Mouse (Mus musculus): ENCODE measurements around the gene Aifm1. TPM values are rescaled to one million over a fixed set of nuclear protein-coding genes. Genes with fewer than 3 reads are reported as not detected.

The Aifm1 gene
- 90.7 and 97.2 TPM in 2 replicates for polyA plus RNA-seq (2015; fragmentation: Nextera tagmentation; extraction: Ambion mirVana)

DNA sequence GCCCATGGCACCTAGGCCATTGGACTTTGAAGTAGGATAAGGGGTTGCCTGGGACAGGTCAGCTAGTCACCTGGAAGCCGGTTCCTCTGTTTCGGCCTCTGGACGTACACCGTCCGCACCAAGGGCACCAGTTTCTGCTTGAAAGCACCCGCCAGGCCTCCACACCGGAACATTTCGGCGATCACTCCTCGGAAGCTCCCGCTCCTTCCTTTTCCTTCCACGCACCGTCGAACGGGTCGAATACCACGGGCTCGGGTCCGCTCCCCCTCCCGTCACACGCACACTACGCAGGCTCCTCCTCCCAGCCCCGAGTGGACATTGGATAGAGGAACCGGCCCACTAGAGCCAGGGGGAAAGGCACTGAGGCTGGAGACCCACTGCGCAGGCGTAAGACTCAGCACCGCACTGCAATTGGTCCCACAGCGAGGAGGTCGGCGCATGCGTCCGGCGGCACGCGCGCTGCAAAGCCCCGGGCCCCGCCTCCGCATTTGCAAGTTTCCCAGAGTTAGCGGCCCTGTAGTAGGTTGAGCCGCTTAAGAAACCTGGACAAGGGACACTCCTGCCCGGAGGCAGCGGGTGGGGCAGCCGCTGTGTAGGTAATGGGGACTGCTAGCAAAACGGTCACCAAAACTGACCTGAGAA is at the start of gene Aifm1:
Gene Aifm1, minus strand, starts transcription at position 398 of the 642 bp plus-strand sequence.
- Histone ChIP-seq H3K36me3 (no peaks in the 10 kb centered on the region), H3K4me2 (peak within 1 kb of the TSS; percentile 58), H3K9me3 (replicated peaks) (no peaks in the 10 kb centered on the region), H3K27ac (peak within 1 kb of the TSS; percentile 51), H3K4me3 (replicated peaks) (peak within 1 kb of the TSS; percentile 62), H3K4me1 (peaks cover 7% of the 10 kb centered on the region; the same call in 1 of the 2 replicates), H3K27me3 (no peaks in the 10 kb centered on the region), H3K9ac (peak within 1 kb of the TSS; percentile 47)
- 22% methylated on average over 45 of the region's 45 CpGs for WGBS
- peak; percentile 99 for ATAC-seq (replicated peaks; ENCODE audit: low FRiP score)

DNA sequence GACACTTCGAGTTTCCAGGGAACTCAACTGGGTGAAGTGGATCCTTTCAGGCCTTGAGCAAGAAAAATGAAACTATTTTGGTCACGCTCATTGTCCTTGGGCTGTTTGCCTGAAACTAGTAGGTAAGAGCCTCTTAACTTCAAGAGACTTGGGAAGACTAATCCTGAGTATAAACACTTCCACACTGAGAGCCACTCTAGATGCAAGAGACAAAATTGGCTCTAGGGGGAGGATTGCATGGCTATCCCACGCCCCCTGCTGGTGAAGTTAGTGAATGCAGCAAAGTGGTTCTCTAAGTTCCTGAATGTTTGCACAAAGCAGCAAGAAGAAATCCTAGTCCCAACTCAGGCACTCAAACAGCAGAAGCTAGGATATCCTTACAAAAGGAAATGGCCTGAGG is 18.8 kb upstream of the Aifm1 start:
- no peaks in the 10 kb centered on the region for H3K4me1 ChIP-seq
- no peak overlapping the region for H3K4me2 ChIP-seq
- H3K36me3 ChIP-seq, result no peaks in the 10 kb centered on the region
- no peak overlapping the region for H3K27ac ChIP-seq
- H3K9me3 ChIP-seq (replicated peaks), result no peaks in the 10 kb centered on the region
- 42% methylated on average over 3 of the region's 3 CpGs for WGBS
- H3K9ac ChIP-seq, result no peak overlapping the region
- ATAC-seq (replicated peaks; ENCODE audit: low FRiP score), result no peak
- no peak overlapping the region for H3K4me3 ChIP-seq (replicated peaks)
- no peaks in the 10 kb centered on the region for H3K27me3 ChIP-seq

DNA sequence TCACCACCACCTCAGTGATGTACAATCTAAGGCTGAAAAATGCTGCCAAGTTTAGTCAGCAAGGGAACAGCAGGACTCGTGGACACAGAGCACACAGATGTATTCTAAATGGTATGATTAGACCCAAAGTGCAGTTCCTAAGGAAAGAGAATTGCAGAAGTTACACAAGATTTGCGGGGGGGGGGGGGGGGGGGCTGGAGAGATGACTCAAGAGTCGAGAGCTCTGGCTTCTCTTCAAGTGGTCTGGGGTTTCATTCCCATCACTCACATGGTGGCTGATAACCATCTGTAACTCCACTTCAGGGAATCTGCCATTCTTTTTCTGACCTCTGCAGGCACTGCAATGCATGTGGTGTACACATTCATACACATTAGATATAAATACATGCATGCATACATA is 13.1 kb upstream of the Aifm1 start:
- no peaks in the 10 kb centered on the region for H3K27me3 ChIP-seq
- no peak overlapping the region for H3K4me3 ChIP-seq (replicated peaks)
- H3K36me3 ChIP-seq, result no peaks in the 10 kb centered on the region
- WGBS, result 59% methylated on average over 3 of the region's 3 CpGs
- H3K9me3 ChIP-seq (replicated peaks), result no peaks in the 10 kb centered on the region
- H3K27ac ChIP-seq, result no peak overlapping the region
- H3K4me1 ChIP-seq, result no peaks in the 10 kb centered on the region
- ATAC-seq (replicated peaks; ENCODE audit: low FRiP score), result no peak
- H3K9ac ChIP-seq, result no peak overlapping the region
- H3K4me2 ChIP-seq, result no peak overlapping the region

DNA sequence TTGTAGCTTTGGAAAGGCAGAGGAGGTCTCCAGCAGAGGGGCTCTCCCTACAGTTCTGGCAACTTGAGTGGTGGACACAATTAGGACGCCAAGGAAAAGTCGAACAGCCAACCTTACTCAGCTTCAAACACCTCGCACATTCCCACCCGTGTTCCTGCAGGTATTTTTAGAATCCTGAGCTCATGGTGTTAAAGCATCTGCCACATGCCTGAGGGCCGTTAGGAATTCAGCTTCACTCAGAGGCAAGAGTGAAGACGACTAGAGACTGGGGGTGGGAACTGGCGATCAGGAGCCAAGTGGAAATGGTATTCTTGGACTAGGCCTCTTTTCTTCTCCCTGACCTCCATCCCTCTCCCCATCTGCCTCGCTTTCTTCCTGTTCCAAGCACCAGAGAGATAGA is 12.5 kb upstream of the Aifm1 start:
- no peaks in the 10 kb centered on the region for H3K4me1 ChIP-seq
- no peak overlapping the region for H3K27ac ChIP-seq
- no peak overlapping the region for H3K4me2 ChIP-seq
- H3K4me3 ChIP-seq (replicated peaks), result no peak overlapping the region
- 59% methylated on average over 8 of the region's 8 CpGs for WGBS
- H3K36me3 ChIP-seq, result no peaks in the 10 kb centered on the region
- no peak overlapping the region for H3K9ac ChIP-seq
- no peak for ATAC-seq (replicated peaks; ENCODE audit: low FRiP score)
- H3K9me3 ChIP-seq (replicated peaks), result no peaks in the 10 kb centered on the region
- no peaks in the 10 kb centered on the region for H3K27me3 ChIP-seq

DNA sequence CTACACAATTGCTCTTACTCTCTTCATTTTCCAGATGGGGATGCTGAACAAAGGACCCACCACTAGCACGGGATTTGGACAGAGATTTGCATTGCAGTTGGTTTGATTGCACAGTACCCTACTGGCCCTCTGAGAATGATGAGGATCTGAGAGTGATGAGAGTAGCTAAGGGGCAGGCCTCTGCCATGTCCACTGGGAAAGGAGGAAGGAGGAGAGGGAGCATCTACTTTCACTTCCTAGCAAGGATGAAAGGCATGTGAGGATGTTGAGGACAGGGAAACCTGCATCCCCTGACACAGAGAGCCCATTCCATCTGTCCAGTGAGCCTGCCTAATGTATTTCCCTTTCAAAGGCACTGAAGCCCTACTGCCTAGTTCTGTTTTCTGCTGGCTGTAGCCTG is 12.0 kb upstream of the Aifm1 start:
- Histone ChIP-seq H3K9ac (no peak overlapping the region), H3K4me1 (no peaks in the 10 kb centered on the region), H3K27me3 (no peaks in the 10 kb centered on the region), H3K4me3 (replicated peaks) (no peak overlapping the region), H3K36me3 (no peaks in the 10 kb centered on the region), H3K4me2 (no peak overlapping the region), H3K27ac (no peak overlapping the region), H3K9me3 (replicated peaks) (no peaks in the 10 kb centered on the region)
- ATAC-seq (replicated peaks; ENCODE audit: low FRiP score), result no peak
- 70% methylated on average over 1 of the region's 1 CpGs for WGBS

DNA sequence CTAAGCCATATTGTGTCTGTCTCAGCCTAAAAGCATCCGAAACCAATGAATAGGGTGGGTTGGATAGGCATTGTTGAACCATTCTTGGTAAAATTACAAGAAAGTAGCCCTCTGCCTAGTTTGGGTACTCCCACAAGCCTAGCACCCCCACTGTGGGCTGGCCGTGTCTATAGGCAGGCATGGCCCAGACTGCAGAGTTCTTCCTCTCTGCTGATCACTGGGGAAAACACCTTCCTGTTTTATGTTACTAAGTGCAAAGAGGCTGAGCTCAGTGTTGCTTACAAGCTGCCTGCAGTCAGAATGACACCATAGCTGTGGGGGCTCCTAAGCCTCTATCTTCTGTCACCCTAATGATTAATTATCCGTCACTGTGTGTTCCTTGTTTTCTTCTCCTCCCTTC is 10.1 kb upstream of the Aifm1 start:
- no peaks in the 10 kb centered on the region for H3K9me3 ChIP-seq (replicated peaks)
- no peak for ATAC-seq (replicated peaks; ENCODE audit: low FRiP score)
- no peak overlapping the region for H3K4me3 ChIP-seq (replicated peaks)
- H3K4me2 ChIP-seq, result no peak overlapping the region
- 64% methylated on average over 3 of the region's 3 CpGs for WGBS
- H3K4me1 ChIP-seq, result no peaks in the 10 kb centered on the region
- H3K27me3 ChIP-seq, result no peaks in the 10 kb centered on the region; the same call in 1 of the 2 replicates
- H3K36me3 ChIP-seq, result no peaks in the 10 kb centered on the region
- no peak overlapping the region for H3K9ac ChIP-seq
- H3K27ac ChIP-seq, result no peak overlapping the region

DNA sequence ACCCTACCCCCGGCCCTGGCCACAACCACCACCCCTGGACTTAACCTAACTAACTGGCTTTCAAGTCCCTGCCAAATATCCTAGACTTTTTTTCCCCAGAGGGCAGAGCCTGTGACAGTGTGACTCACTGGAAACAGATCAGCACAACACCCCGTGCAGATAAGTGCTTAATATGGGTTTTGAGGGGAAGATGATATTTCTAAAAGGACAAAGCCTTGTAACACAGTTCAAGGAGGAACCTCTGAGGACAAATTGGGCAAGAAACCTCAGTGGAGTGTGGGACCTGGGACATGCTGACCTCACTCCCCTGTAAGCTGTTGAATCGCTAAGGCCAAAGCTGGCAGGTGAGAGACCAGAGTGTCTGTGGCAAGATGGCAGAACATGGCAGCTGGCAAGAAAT is 8.3 kb upstream of the Aifm1 start:
- H3K36me3 ChIP-seq, result no peaks in the 10 kb centered on the region
- 72% methylated on average over 3 of the region's 3 CpGs for WGBS
- no peak overlapping the region for H3K4me2 ChIP-seq
- H3K9me3 ChIP-seq (replicated peaks), result no peaks in the 10 kb centered on the region
- H3K9ac ChIP-seq, result no peak overlapping the region
- ATAC-seq (replicated peaks; ENCODE audit: low FRiP score), result no peak
- no peaks in the 10 kb centered on the region; the same call in 1 of the 2 replicates for H3K27me3 ChIP-seq
- H3K4me3 ChIP-seq (replicated peaks), result no peak overlapping the region
- H3K4me1 ChIP-seq, result no peaks in the 10 kb centered on the region
- no peak overlapping the region for H3K27ac ChIP-seq

DNA sequence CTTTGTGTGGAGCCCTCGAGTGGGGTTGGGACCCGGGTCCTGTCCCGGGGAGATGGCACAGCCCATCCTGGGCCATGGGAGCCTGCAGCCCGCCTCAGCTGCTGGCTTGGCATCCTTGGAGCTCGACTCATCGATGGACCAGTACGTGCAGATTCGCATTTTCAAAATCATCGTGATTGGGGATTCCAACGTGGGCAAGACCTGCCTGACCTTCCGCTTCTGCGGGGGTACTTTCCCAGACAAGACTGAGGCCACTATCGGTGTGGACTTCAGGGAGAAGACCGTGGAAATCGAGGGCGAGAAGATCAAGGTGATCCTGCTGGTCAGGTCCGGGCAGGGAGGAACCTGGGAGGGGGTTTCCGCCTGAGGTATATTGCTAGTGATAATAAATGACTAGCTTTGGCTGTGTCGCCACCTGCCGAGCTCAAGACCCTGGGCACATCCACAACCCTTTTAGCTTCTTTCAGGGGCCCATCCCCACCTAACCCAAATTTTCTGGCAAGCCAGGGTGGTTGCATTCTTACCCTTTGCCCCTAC is 6.3 kb upstream of the Aifm1 start:
- H3K36me3 ChIP-seq, result no peaks in the 10 kb centered on the region
- ATAC-seq (replicated peaks; ENCODE audit: low FRiP score), result peak; percentile 64; the same call in 1 of the 2 replicates
- H3K4me3 ChIP-seq (replicated peaks), result peak overlapping the region; percentile 49
- no peaks in the 10 kb centered on the region for H3K9me3 ChIP-seq (replicated peaks)
- no peaks in the 10 kb centered on the region for H3K4me1 ChIP-seq
- no peaks in the 10 kb centered on the region; the same call in 1 of the 2 replicates for H3K27me3 ChIP-seq
- H3K9ac ChIP-seq, result peak overlapping the region; percentile 29; the same call in 1 of the 2 replicates
- H3K4me2 ChIP-seq, result peak overlapping the region; percentile 84
- WGBS, result 19% methylated on average over 20 of the region's 20 CpGs
- no peak overlapping the region for H3K27ac ChIP-seq

DNA sequence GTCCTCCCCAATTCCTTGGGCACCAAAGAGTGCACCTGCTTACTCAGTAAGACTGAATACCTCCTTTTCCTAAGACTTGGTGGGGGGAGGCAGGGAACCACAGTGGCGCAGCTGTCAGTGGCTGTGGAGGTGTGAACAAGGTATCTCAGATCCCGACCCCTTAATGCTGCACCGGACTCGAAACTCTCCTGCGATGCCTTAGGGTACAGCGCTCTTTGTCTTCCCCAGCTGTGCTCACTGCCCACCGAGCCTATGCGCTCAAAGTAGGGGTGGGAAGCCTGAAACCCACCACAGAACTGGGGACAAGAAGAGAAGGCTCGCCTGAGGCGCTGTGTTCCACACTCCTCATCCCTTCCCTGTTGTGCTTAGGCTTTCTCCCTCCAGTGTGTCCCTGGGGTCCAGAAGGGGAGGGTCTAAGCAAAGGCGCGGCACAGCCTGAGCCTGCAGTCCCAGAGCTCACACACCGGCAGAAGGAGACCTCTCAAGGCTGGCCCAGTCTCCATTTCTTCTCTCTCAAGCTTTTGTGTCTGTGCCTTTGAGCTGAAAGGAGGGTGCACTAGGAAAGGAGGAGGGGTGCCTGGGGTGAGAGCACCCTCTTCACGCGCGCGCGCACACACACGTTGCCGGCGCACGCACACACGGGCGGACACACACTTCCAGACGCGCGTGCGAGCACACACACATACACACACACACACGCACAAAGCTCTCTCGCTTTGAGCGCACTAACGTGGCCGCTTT is 5.6 kb upstream of the Aifm1 start, which contains the start of gene Rab33a:
Gene Rab33a, plus strand, starts transcription at position 478 of the 741 bp plus-strand sequence.
- peak; percentile 75 for ATAC-seq (replicated peaks; ENCODE audit: low FRiP score)
- Histone ChIP-seq H3K36me3 (no peaks in the 10 kb centered on the region), H3K4me1 (0 out of 2 replicates have a peak, but pooled peaks cover 3% of the 10 kb centered on the region), H3K4me2 (peak within 1 kb of the TSS; percentile 84), H3K9me3 (replicated peaks) (no peaks in the 10 kb centered on the region), H3K4me3 (replicated peaks) (peak within 1 kb of the TSS; percentile 49), H3K27ac (no peak within 1 kb of the TSS), H3K27me3 (no peaks in the 10 kb centered on the region; the same call in 1 of the 2 replicates), H3K9ac (peak within 1 kb of the TSS; percentile 29; the same call in 1 of the 2 replicates)
- WGBS, result 23% methylated on average over 33 of the region's 33 CpGs

DNA sequence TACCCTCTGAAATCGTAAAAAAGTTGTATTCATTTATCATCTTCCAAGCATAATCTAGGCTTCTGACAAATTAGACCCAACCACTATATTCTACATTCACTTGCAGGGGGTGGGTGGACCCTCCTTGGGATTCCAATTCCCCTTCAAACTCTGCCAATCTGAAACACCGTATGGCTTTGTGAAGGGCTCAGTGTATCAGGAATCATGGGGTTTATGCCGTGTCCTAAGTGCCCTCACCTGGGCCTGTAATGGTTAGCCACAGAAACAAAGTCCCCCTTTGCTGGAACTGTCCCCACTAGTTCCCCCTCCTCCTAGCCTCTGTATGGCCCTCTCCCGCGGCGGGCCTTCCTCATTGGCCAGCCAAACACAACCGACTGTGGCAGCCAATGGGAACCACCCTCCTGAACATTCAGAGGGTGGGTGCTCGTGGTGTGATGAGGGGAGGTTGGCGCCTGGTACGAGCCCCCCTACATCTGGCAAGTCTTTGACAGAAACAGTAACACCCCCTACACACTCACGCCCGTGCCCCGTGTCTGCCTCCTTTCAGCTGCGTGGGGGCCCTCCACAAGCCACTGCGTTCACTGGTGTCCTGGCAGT is 4.9 kb upstream of the Aifm1 start:
- WGBS, result 26% methylated on average over 15 of the region's 15 CpGs
- peak overlapping the region; percentile 49 for H3K4me3 ChIP-seq (replicated peaks)
- H3K4me1 ChIP-seq, result 0 out of 2 replicates have a peak, but pooled peaks cover 3% of the 10 kb centered on the region
- no peaks in the 10 kb centered on the region for H3K36me3 ChIP-seq
- peak overlapping the region; percentile 84 for H3K4me2 ChIP-seq
- no peaks in the 10 kb centered on the region; the same call in 1 of the 2 replicates for H3K27me3 ChIP-seq
- no peak overlapping the region for H3K27ac ChIP-seq
- 0 out of 2 replicates have a peak overlapping the region, but pooled peaks have one; percentile 29 for H3K9ac ChIP-seq
- H3K9me3 ChIP-seq (replicated peaks), result no peaks in the 10 kb centered on the region
- peak; percentile 59 for ATAC-seq (replicated peaks; ENCODE audit: low FRiP score)

DNA sequence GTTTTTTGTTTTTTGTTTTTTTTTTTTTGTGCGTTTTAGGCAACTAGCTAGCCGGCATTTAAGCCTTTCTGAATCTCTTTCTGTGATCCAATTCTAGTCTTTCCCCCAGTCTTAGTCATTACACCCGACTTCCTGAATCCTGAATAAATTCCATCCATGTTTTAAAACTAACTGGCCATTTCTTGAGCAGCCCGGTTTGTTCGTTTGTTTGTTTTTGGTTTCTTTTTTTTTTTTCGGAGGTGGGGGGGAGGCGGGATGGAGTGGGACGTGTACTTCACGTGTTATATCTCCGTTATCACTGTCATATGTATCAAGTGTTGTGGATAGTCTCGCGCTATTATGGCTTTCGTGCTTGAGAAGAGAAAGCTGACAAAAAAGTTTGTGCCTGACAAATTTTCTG is 461 bp upstream of the Aifm1 start:
- no peaks in the 10 kb centered on the region for H3K27me3 ChIP-seq
- peak overlapping the region; percentile 37; the same call in 1 of the 2 replicates for H3K27ac ChIP-seq
- no peak for ATAC-seq (replicated peaks; ENCODE audit: low FRiP score)
- peaks cover 7% of the 10 kb centered on the region; the same call in 1 of the 2 replicates for H3K4me1 ChIP-seq
- H3K4me3 ChIP-seq (replicated peaks), result peak overlapping the region; percentile 62
- H3K36me3 ChIP-seq, result no peaks in the 10 kb centered on the region
- 19% methylated on average over 13 of the region's 13 CpGs for WGBS
- 0 out of 2 replicates have a peak overlapping the region, but pooled peaks have one; percentile 23 for H3K9ac ChIP-seq
- H3K9me3 ChIP-seq (replicated peaks), result no peaks in the 10 kb centered on the region
- H3K4me2 ChIP-seq, result peak overlapping the region; percentile 58

Measured in kidney, embryonic 15.5 days (tissue).